Mouse (Mus musculus) hindlimb bud, embryonic 11.5 days (tissue): ENCODE measurements around the gene Rptor.

Source experiments
- DNase-seq: peaks from one replicate; pipeline ENCODE4 v3.0.0-alpha.2; 2012; ENCODE audit warnings: low read depth, low spot score; ENCODE audit errors: extremely low spot score

Rptor gene

GRCm38 (mm10) chr11:119732961-119733656 is 130.4 kb downstream of the Rptor start:
- no peak for DNase-seq

GRCm38 (mm10) chr11:119733657-119733990 is 130.9 kb downstream of the Rptor start:
- DNase-seq, result no peak

GRCm38 (mm10) chr11:119735152-119735551 is 132.4 kb downstream of the Rptor start:
- DNase-seq, result no peak

GRCm38 (mm10) chr11:119738990-119739846 is 136.5 kb downstream of the Rptor start:
- DNase-seq, result no peak

- DNase-seq, result no peak
Measured at GRCm38 (mm10) chr11:119741401-119741800, 138.7 kb downstream of the Rptor start.

GRCm38 (mm10) chr11:119744436-119744835 is 141.7 kb downstream of the Rptor start:
- DNase-seq, result no peak

GRCm38 (mm10) chr11:119745333-119745732 is 142.6 kb downstream of the Rptor start:
- no peak for DNase-seq

- DNase-seq, result no peak
Measured at GRCm38 (mm10) chr11:119754459-119754858, 151.8 kb downstream of the Rptor start.

GRCm38 (mm10) chr11:119758214-119758613 is 155.5 kb downstream of the Rptor start:
- DNase-seq, result no peak

- DNase-seq, result no peak
Measured at GRCm38 (mm10) chr11:119758705-119759327, 156.1 kb downstream of the Rptor start.

GRCm38 (mm10) chr11:119762911-119763310 is 160.2 kb downstream of the Rptor start:
- no peak for DNase-seq

- DNase-seq, result no peak
Measured at GRCm38 (mm10) chr11:119766023-119766422, 163.3 kb downstream of the Rptor start.

GRCm38 (mm10) chr11:119766782-119767459 is 164.2 kb downstream of the Rptor start:
- no peak for DNase-seq

- no peak for DNase-seq
Measured at GRCm38 (mm10) chr11:119767525-119767924, 164.8 kb downstream of the Rptor start.

- DNase-seq, result no peak
Measured at GRCm38 (mm10) chr11:119768511-119768910, 165.8 kb downstream of the Rptor start.

GRCm38 (mm10) chr11:119769666-119770065 is 167.0 kb downstream of the Rptor start:
- DNase-seq, result no peak

- no peak for DNase-seq
Measured at GRCm38 (mm10) chr11:119770985-119771384, 168.3 kb downstream of the Rptor start.

- DNase-seq, result no peak
Measured at GRCm38 (mm10) chr11:119772896-119773295, 170.2 kb downstream of the Rptor start.

GRCm38 (mm10) chr11:119775076-119775760 is 172.5 kb downstream of the Rptor start:
- DNase-seq, result no peak

GRCm38 (mm10) chr11:119777236-119777635 is 174.5 kb downstream of the Rptor start:
- no peak for DNase-seq

- no peak for DNase-seq
Measured at GRCm38 (mm10) chr11:119777872-119778271, 175.2 kb downstream of the Rptor start.
